Mouse (Mus musculus): Measurements from ENCODE around the gene Kcnh7.

Gene Kcnh7

GRCm38 (mm10) chr2:62855391-62855790, 328.7 kb downstream of the Kcnh7 start:
- Histone ChIP-seq H3K36me3 (ENCODE audit: control insufficient read depth, insufficient read depth, low read length, poor library complexity, severe bottlenecking) (no peaks in the 10 kb centered on the region), H3K27me3 (ENCODE audit: control insufficient read depth, insufficient read depth, low read length, poor library complexity, severe bottlenecking) (no peaks in the 10 kb centered on the region)
- no peak for DNase-seq (ENCODE audit: low read depth, low spot score)

- Histone ChIP-seq H3K36me3 (ENCODE audit: control insufficient read depth, insufficient read depth, low read length, poor library complexity, severe bottlenecking) (no peaks in the 10 kb centered on the region), H3K27me3 (ENCODE audit: control insufficient read depth, insufficient read depth, low read length, poor library complexity, severe bottlenecking) (no peaks in the 10 kb centered on the region)
- no peak for DNase-seq (ENCODE audit: low read depth, low spot score)
Measured at GRCm38 (mm10) chr2:62842630-62843029, 341.5 kb downstream of the Kcnh7 start.

- no peaks in the 10 kb centered on the region for H3K27me3 ChIP-seq (ENCODE audit: control insufficient read depth, insufficient read depth, low read length, poor library complexity, severe bottlenecking)
- DNase-seq (ENCODE audit: low read depth, low spot score), result no peak
- no peaks in the 10 kb centered on the region for H3K36me3 ChIP-seq (ENCODE audit: control insufficient read depth, insufficient read depth, low read length, poor library complexity, severe bottlenecking)
Measured at GRCm38 (mm10) chr2:62834261-62834660, 349.8 kb downstream of the Kcnh7 start.

GRCm38 (mm10) chr2:62819231-62819630, 364.9 kb downstream of the Kcnh7 start:
- Histone ChIP-seq H3K36me3 (ENCODE audit: control insufficient read depth, insufficient read depth, low read length, poor library complexity, severe bottlenecking) (no peaks in the 10 kb centered on the region), H3K27me3 (ENCODE audit: control insufficient read depth, insufficient read depth, low read length, poor library complexity, severe bottlenecking) (no peaks in the 10 kb centered on the region)
- DNase-seq (ENCODE audit: low read depth, low spot score), result no peak

GRCm38 (mm10) chr2:62816016-62816415, 368.1 kb downstream of the Kcnh7 start:
- Histone ChIP-seq H3K36me3 (ENCODE audit: control insufficient read depth, insufficient read depth, low read length, poor library complexity, severe bottlenecking) (no peaks in the 10 kb centered on the region), H3K27me3 (ENCODE audit: control insufficient read depth, insufficient read depth, low read length, poor library complexity, severe bottlenecking) (no peaks in the 10 kb centered on the region)
- no peak for DNase-seq (ENCODE audit: low read depth, low spot score)

GRCm38 (mm10) chr2:62808813-62809212, 375.3 kb downstream of the Kcnh7 start:
- H3K36me3 ChIP-seq (ENCODE audit: control insufficient read depth, insufficient read depth, low read length, poor library complexity, severe bottlenecking), result no peaks in the 10 kb centered on the region
- no peak for DNase-seq (ENCODE audit: low read depth, low spot score)
- H3K27me3 ChIP-seq (ENCODE audit: control insufficient read depth, insufficient read depth, low read length, poor library complexity, severe bottlenecking), result no peaks in the 10 kb centered on the region

- no peaks in the 10 kb centered on the region for H3K27me3 ChIP-seq (ENCODE audit: control insufficient read depth, insufficient read depth, low read length, poor library complexity, severe bottlenecking)
- DNase-seq (ENCODE audit: low read depth, low spot score), result no peak
- no peaks in the 10 kb centered on the region for H3K36me3 ChIP-seq (ENCODE audit: control insufficient read depth, insufficient read depth, low read length, poor library complexity, severe bottlenecking)
Measured at GRCm38 (mm10) chr2:62807476-62807882, 376.6 kb downstream of the Kcnh7 start.

- H3K36me3 ChIP-seq (ENCODE audit: control insufficient read depth, insufficient read depth, low read length, poor library complexity, severe bottlenecking), result no peaks in the 10 kb centered on the region
- no peak for DNase-seq (ENCODE audit: low read depth, low spot score)
- no peaks in the 10 kb centered on the region for H3K27me3 ChIP-seq (ENCODE audit: control insufficient read depth, insufficient read depth, low read length, poor library complexity, severe bottlenecking)
Measured at GRCm38 (mm10) chr2:62806931-62807330, 377.2 kb downstream of the Kcnh7 start.

GRCm38 (mm10) chr2:62804030-62804429, 380.1 kb downstream of the Kcnh7 start:
- no peak for DNase-seq (ENCODE audit: low read depth, low spot score)
- H3K27me3 ChIP-seq (ENCODE audit: control insufficient read depth, insufficient read depth, low read length, poor library complexity, severe bottlenecking), result no peaks in the 10 kb centered on the region
- no peaks in the 10 kb centered on the region for H3K36me3 ChIP-seq (ENCODE audit: control insufficient read depth, insufficient read depth, low read length, poor library complexity, severe bottlenecking)

GRCm38 (mm10) chr2:62784460-62785038, 399.5 kb downstream of the Kcnh7 start:
- no peak for DNase-seq (ENCODE audit: low read depth, low spot score)
- Histone ChIP-seq H3K36me3 (ENCODE audit: control insufficient read depth, insufficient read depth, low read length, poor library complexity, severe bottlenecking) (no peaks in the 10 kb centered on the region), H3K27me3 (ENCODE audit: control insufficient read depth, insufficient read depth, low read length, poor library complexity, severe bottlenecking) (no peaks in the 10 kb centered on the region)

GRCm38 (mm10) chr2:62746256-62746655, 437.8 kb downstream of the Kcnh7 start:
- H3K36me3 ChIP-seq (ENCODE audit: control insufficient read depth, insufficient read depth, low read length, poor library complexity, severe bottlenecking), result no peaks in the 10 kb centered on the region
- no peaks in the 10 kb centered on the region for H3K27me3 ChIP-seq (ENCODE audit: control insufficient read depth, insufficient read depth, low read length, poor library complexity, severe bottlenecking)
- no peak for DNase-seq (ENCODE audit: low read depth, low spot score)

- Histone ChIP-seq H3K27me3 (ENCODE audit: control insufficient read depth, insufficient read depth, low read length, poor library complexity, severe bottlenecking) (no peaks in the 10 kb centered on the region), H3K36me3 (ENCODE audit: control insufficient read depth, insufficient read depth, low read length, poor library complexity, severe bottlenecking) (no peaks in the 10 kb centered on the region)
- no peak for DNase-seq (ENCODE audit: low read depth, low spot score)
Measured at GRCm38 (mm10) chr2:62743098-62743497, 441.0 kb downstream of the Kcnh7 start.

GRCm38 (mm10) chr2:62730671-62731070, 453.4 kb downstream of the Kcnh7 start:
- no peaks in the 10 kb centered on the region for H3K36me3 ChIP-seq (ENCODE audit: control insufficient read depth, insufficient read depth, low read length, poor library complexity, severe bottlenecking)
- DNase-seq (ENCODE audit: low read depth, low spot score), result no peak
- H3K27me3 ChIP-seq (ENCODE audit: control insufficient read depth, insufficient read depth, low read length, poor library complexity, severe bottlenecking), result no peaks in the 10 kb centered on the region

GRCm38 (mm10) chr2:62727732-62728131, 456.4 kb downstream of the Kcnh7 start:
- no peaks in the 10 kb centered on the region for H3K27me3 ChIP-seq (ENCODE audit: control insufficient read depth, insufficient read depth, low read length, poor library complexity, severe bottlenecking)
- DNase-seq (ENCODE audit: low read depth, low spot score), result no peak
- H3K36me3 ChIP-seq (ENCODE audit: control insufficient read depth, insufficient read depth, low read length, poor library complexity, severe bottlenecking), result no peaks in the 10 kb centered on the region

- Histone ChIP-seq H3K27me3 (ENCODE audit: control insufficient read depth, insufficient read depth, low read length, poor library complexity, severe bottlenecking) (no peaks in the 10 kb centered on the region), H3K36me3 (ENCODE audit: control insufficient read depth, insufficient read depth, low read length, poor library complexity, severe bottlenecking) (no peaks in the 10 kb centered on the region)
- no peak for DNase-seq (ENCODE audit: low read depth, low spot score)
Measured at GRCm38 (mm10) chr2:62725946-62726345, 458.1 kb downstream of the Kcnh7 start.

- DNase-seq (ENCODE audit: low read depth, low spot score), result no peak
- no peaks in the 10 kb centered on the region for H3K36me3 ChIP-seq (ENCODE audit: control insufficient read depth, insufficient read depth, low read length, poor library complexity, severe bottlenecking)
- H3K27me3 ChIP-seq (ENCODE audit: control insufficient read depth, insufficient read depth, low read length, poor library complexity, severe bottlenecking), result no peaks in the 10 kb centered on the region
Measured at GRCm38 (mm10) chr2:62718411-62718810, 465.7 kb downstream of the Kcnh7 start.

Measured in splenic B cell, adult 2 months (primary cell).